Mouse (Mus musculus): ENCODE measurements around the gene Dcbld1. TPM values are rescaled to one million over a fixed set of nuclear protein-coding genes. Genes with fewer than 3 reads are reported as not detected.

The Dcbld1 gene
- 18.7 and 20.4 TPM in 2 replicates for polyA plus RNA-seq (2015; fragmentation: Nextera tagmentation; extraction: Ambion mirVana)

DNA sequence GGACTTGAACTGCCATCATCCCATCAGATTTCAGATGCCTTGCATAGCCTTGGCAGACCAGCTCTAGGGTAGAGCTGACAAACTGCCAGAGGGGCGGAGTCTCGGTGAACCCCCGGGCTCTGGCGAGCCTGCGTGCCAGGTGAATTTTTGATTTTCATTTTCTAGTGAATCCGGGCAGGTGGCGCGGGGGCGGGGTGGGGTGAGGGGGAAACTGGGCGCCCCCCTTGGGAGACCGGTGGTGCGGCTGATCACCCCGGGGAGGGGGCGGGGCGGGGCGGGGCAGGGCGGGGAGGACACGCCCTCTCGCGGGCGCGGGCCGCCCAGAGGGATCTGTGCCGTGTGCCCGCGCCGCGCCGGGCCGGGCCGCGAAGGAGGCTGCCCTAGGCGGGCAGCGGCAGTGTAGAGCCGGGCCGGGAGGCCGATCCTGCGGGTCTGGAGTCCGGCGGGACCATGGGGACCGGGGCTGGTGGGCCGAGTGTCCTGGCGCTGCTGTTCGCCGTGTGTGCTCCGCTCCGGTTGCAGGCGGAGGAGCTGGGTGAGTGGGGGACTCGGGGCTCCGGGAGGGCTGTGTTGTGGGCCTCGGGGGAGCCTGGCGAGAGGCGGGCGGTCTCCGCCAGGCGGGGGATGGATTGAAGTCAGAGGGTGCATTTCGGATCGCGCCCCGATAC is at the start of gene Dcbld1:
Dcbld1 (plus strand) TSS at position 319 of the 668 bp plus-strand sequence.
- peak; percentile 94 for ATAC-seq
- Histone ChIP-seq H3K27me3 (ENCODE audit: control insufficient read depth, insufficient read depth, low read depth, low read length) (no peaks in the 10 kb centered on the region), H3K4me1 (ENCODE audit: control insufficient read depth, insufficient read depth, low read length) (peaks cover 6% of the 10 kb centered on the region; the same call in 1 of the 2 replicates), H3K4me2 (ENCODE audit: low read length) (peak within 1 kb of the TSS; percentile 82), H3K9ac (ENCODE audit: low read depth, low read length) (peak within 1 kb of the TSS; percentile 73), H3K36me3 (ENCODE audit: control insufficient read depth, insufficient read depth, low read length) (no peaks in the 10 kb centered on the region), H3K27ac (ENCODE audit: low read length) (peak within 1 kb of the TSS; percentile 75), H3K9me3 (replicated peaks; ENCODE audit: control insufficient read depth, low read length, poor library complexity, severe bottlenecking) (no peaks in the 10 kb centered on the region), H3K4me3 (ENCODE audit: low read depth, low read length) (peak within 1 kb of the TSS; percentile 64)
- under 1% methylated on average over 29 of the region's 60 CpGs for WGBS

DNA sequence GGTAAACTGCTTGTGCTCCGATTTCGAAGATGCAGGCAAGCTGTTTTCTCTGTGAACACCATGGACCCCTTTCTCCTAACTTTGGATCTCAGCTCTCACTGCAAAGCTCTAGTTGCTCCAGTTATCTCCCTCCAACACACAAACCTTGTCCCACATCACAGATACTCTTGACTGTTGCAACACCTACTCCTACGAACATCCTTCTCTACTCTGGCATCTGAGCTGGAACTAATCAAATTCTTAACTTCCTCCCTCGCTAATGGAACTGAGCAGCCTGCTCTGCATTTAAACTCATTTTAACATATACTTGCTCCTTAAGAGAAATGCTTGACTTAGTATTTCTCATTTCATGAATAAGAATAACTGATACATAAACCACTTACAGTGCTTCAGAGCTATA is 47.5 kb upstream of the Dcbld1 start:
- no peaks in the 10 kb centered on the region for H3K4me1 ChIP-seq (ENCODE audit: control insufficient read depth, insufficient read depth, low read length)
- no peak overlapping the region for H3K27ac ChIP-seq (ENCODE audit: low read length)
- no peaks in the 10 kb centered on the region for H3K27me3 ChIP-seq (ENCODE audit: control insufficient read depth, insufficient read depth, low read depth, low read length)
- no peaks in the 10 kb centered on the region for H3K36me3 ChIP-seq (ENCODE audit: control insufficient read depth, insufficient read depth, low read length)
- H3K9me3 ChIP-seq (replicated peaks; ENCODE audit: control insufficient read depth, low read length, poor library complexity, severe bottlenecking): no peaks in the 10 kb centered on the region
- H3K9ac ChIP-seq (ENCODE audit: low read depth, low read length): no peak overlapping the region
- WGBS: 88% methylated on average over 4 of the region's 4 CpGs
- no peak for ATAC-seq
- no peak overlapping the region for H3K4me3 ChIP-seq (ENCODE audit: low read depth, low read length)
- H3K4me2 ChIP-seq (ENCODE audit: low read length): no peak overlapping the region

DNA sequence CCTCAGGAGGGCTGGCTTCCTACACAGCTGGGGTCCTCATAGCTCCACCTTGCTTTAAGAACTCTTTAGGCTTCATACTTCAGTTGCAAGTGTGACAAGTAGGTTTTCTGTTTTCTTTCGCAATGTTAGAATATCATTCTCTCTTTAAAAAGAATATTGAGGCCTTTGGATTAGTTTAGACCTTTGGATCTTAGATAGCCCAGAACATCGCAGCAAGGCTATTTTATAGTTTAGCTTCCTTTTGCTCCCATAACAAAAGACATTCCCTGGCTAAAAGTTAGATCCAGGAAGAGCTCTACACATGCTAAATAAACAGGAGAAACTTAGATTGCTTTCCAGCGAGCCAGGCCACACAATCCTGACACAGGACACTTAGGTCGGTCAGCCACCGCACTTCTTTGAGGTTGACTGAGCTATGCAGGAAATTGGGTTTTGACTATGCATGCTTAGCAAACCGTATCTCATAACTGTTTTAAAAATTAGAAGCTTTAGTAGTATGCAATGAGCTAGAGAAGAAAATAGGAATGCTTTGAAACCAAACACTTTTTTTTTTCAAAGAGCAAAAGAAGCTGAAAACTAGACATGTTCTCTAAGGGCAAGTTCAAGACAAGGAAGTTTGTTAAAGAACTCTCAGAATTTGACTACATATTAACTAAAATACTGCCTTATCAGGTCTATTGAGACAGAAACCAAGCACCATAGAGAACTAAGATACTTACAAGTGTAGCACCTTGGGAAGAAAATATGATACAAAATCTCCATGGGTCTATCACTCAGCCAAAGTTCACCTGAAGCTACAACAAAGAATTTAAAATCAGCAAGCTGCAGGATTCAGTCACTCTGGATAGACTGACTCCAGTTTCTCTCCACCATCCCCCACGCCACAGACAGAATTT is 38.2 kb upstream of the Dcbld1 start, which contains the start of gene Ros1:
Ros1 (minus strand) TSS at position 288 of the 896 bp plus-strand sequence.
- no peak for ATAC-seq
- no peaks in the 10 kb centered on the region for H3K27me3 ChIP-seq (ENCODE audit: control insufficient read depth, insufficient read depth, low read depth, low read length)
- H3K27ac ChIP-seq (ENCODE audit: low read length): no peak within 1 kb of the TSS
- H3K4me1 ChIP-seq (ENCODE audit: control insufficient read depth, insufficient read depth, low read length): no peaks in the 10 kb centered on the region
- no peak within 1 kb of the TSS for H3K4me3 ChIP-seq (ENCODE audit: low read depth, low read length)
- H3K9me3 ChIP-seq (replicated peaks; ENCODE audit: control insufficient read depth, low read length, poor library complexity, severe bottlenecking): no peaks in the 10 kb centered on the region
- no peak within 1 kb of the TSS for H3K4me2 ChIP-seq (ENCODE audit: low read length)
- WGBS: 87% methylated on average over 7 of the region's 7 CpGs
- H3K36me3 ChIP-seq (ENCODE audit: control insufficient read depth, insufficient read depth, low read length): no peaks in the 10 kb centered on the region
- no peak within 1 kb of the TSS for H3K9ac ChIP-seq (ENCODE audit: low read depth, low read length)

DNA sequence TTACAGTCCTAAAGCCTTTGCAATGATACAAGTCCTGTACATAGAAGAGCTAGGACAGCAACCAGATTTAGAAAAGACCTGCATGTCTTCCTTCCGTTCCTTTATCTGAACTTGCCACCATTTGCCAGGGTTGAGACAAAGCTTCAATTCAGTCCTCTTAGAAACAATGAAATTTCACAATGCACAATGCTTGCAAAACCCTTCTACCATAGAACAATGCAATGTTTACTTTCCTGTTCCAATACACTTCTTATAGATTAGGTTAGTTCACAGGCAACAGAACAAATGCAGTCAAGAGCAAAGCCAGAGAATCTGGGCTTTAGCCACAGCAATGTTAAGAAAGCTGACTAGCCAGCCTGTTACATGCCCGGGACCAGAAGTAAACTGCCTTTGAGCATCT is 29.4 kb upstream of the Dcbld1 start:
- 91% methylated on average over 2 of the region's 2 CpGs for WGBS

DNA sequence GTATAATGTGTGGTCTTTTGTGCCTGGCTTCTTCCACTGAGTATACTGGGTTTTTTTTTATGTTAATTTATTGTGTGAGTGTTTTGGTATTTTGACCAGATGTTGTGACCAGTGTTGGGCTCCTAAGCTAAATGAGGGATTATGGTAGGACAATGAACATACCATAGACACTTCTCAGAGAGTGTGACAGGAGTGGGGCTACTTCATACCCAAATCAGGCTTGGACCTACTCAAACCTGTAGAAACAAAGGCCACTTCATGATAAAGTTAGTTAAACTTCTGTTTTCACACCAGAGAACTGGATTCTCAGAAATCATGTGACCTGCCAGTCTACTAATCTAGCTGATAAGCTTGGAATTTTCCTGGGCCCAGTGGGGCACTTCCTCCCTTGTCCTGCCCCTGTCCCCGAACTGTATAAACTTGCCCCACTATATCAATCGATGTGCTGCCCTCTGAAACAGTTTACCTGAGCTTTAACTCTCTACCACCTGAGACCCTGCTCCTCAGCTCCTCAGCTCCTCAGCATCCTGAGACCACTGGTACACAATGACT is 18.1 kb upstream of the Dcbld1 start:
- WGBS: 75% methylated on average over 2 of the region's 2 CpGs
- no peak overlapping the region for H3K27ac ChIP-seq (ENCODE audit: low read length)
- H3K4me1 ChIP-seq (ENCODE audit: control insufficient read depth, insufficient read depth, low read length): no peaks in the 10 kb centered on the region
- no peaks in the 10 kb centered on the region for H3K36me3 ChIP-seq (ENCODE audit: control insufficient read depth, insufficient read depth, low read length)
- H3K9ac ChIP-seq (ENCODE audit: low read depth, low read length): no peak overlapping the region
- H3K4me2 ChIP-seq (ENCODE audit: low read length): no peak overlapping the region
- no peaks in the 10 kb centered on the region for H3K9me3 ChIP-seq (replicated peaks; ENCODE audit: control insufficient read depth, low read length, poor library complexity, severe bottlenecking)
- no peak overlapping the region for H3K4me3 ChIP-seq (ENCODE audit: low read depth, low read length)
- H3K27me3 ChIP-seq (ENCODE audit: control insufficient read depth, insufficient read depth, low read depth, low read length): no peaks in the 10 kb centered on the region
- ATAC-seq: no peak

More for the DNA sequence above, 29.4 kb upstream of the Dcbld1 start:
- no peak for ATAC-seq
- Histone ChIP-seq H3K9me3 (replicated peaks; ENCODE audit: control insufficient read depth, low read length, poor library complexity, severe bottlenecking) (no peaks in the 10 kb centered on the region), H3K4me2 (ENCODE audit: low read length) (no peak overlapping the region), H3K4me3 (ENCODE audit: low read depth, low read length) (no peak overlapping the region), H3K27me3 (ENCODE audit: control insufficient read depth, insufficient read depth, low read depth, low read length) (no peaks in the 10 kb centered on the region), H3K27ac (ENCODE audit: low read length) (no peak overlapping the region), H3K36me3 (ENCODE audit: control insufficient read depth, insufficient read depth, low read length) (no peaks in the 10 kb centered on the region), H3K4me1 (ENCODE audit: control insufficient read depth, insufficient read depth, low read length) (no peaks in the 10 kb centered on the region), H3K9ac (ENCODE audit: low read depth, low read length) (no peak overlapping the region)

DNA sequence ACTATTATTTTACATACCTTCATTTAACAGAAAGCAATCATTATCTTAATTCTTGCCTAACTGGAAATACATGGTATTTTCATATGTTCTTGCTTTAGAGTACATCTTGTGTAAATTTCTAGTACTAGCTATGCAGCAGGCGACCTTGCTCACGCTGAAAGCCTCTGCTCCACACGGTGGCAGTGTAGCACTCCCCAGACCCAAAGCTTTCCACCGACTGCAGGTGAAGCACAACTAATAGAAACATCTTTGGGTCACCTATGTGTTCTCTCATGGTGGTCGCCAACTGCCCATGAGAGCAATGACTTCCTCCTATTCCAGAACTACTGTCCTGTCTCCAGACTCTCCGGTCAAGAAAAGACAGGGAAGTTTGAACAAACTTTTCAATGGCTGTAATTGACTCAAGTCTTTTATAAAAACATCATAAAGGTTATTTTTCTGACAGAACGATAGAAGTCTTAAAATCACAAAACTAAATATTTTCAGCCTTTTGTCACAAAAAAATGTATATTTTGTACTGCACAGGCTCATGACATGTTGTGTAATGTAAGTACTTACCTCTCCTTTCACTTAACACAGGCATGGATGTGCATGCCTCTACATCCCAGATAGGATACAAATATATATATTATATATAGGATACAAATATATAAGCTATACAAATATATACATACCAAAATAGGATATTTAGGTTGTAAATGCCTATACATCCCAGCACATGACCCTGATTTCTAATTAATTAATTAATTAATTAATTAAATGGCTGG is 16.4 kb upstream of the Dcbld1 start:
- Histone ChIP-seq H3K4me3 (ENCODE audit: low read depth, low read length) (no peak overlapping the region), H3K4me1 (ENCODE audit: control insufficient read depth, insufficient read depth, low read length) (no peaks in the 10 kb centered on the region), H3K27ac (ENCODE audit: low read length) (no peak overlapping the region), H3K27me3 (ENCODE audit: control insufficient read depth, insufficient read depth, low read depth, low read length) (no peaks in the 10 kb centered on the region), H3K9ac (ENCODE audit: low read depth, low read length) (no peak overlapping the region), H3K9me3 (replicated peaks; ENCODE audit: control insufficient read depth, low read length, poor library complexity, severe bottlenecking) (no peaks in the 10 kb centered on the region), H3K36me3 (ENCODE audit: control insufficient read depth, insufficient read depth, low read length) (no peaks in the 10 kb centered on the region), H3K4me2 (ENCODE audit: low read length) (no peak overlapping the region)
- peak; percentile 89 for ATAC-seq
- 27% methylated on average over 7 of the region's 7 CpGs for WGBS

DNA sequence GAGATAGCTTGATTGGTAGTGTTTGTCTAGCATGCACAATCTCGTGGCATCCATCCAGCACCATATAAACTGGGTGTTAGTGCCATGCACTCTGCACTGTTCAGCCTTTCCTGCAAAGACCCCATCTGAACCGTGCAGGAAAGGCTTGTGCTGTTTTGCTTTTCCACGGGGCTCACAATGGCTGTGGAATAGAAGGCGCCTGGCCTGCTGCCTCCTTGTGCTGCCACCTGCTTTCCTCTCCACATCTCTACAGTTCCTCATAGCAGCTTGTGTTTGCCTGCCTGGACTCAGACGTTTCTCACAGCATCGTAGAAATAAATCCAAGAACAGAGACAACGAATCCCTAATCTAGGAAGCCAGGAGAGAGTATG is 15.9 kb upstream of the Dcbld1 start:
- H3K4me1 ChIP-seq (ENCODE audit: control insufficient read depth, insufficient read depth, low read length): no peaks in the 10 kb centered on the region
- no peak overlapping the region for H3K27ac ChIP-seq (ENCODE audit: low read length)
- no peaks in the 10 kb centered on the region for H3K9me3 ChIP-seq (replicated peaks; ENCODE audit: control insufficient read depth, low read length, poor library complexity, severe bottlenecking)
- H3K4me3 ChIP-seq (ENCODE audit: low read depth, low read length): no peak overlapping the region
- ATAC-seq: peak; percentile 72
- no peaks in the 10 kb centered on the region for H3K36me3 ChIP-seq (ENCODE audit: control insufficient read depth, insufficient read depth, low read length)
- no peaks in the 10 kb centered on the region for H3K27me3 ChIP-seq (ENCODE audit: control insufficient read depth, insufficient read depth, low read depth, low read length)
- H3K9ac ChIP-seq (ENCODE audit: low read depth, low read length): no peak overlapping the region
- H3K4me2 ChIP-seq (ENCODE audit: low read length): no peak overlapping the region
- WGBS: 52% methylated on average over 7 of the region's 7 CpGs

DNA sequence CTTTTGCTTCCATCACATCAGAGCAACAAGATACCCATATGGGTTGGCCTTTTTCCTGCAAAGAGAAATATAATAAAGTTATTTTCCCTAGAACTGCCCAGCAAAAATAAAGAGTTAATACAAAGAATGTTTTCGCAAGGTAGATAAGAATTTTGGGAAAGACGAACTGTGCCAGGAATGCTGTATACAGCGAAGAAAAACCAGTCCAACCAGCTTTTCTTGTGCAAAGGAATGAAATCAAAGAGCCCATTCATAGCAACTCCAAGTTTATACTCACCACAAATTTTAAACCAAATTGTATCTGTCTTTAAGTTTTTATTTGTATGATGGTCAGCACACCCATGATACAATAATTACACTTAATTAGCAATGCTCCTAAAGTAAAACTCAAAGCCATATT is 13.8 kb upstream of the Dcbld1 start:
- Histone ChIP-seq H3K9ac (ENCODE audit: low read depth, low read length) (no peak overlapping the region), H3K9me3 (replicated peaks; ENCODE audit: control insufficient read depth, low read length, poor library complexity, severe bottlenecking) (no peaks in the 10 kb centered on the region), H3K4me2 (ENCODE audit: low read length) (no peak overlapping the region), H3K27ac (ENCODE audit: low read length) (no peak overlapping the region), H3K27me3 (ENCODE audit: control insufficient read depth, insufficient read depth, low read depth, low read length) (no peaks in the 10 kb centered on the region), H3K4me3 (ENCODE audit: low read depth, low read length) (no peak overlapping the region), H3K36me3 (ENCODE audit: control insufficient read depth, insufficient read depth, low read length) (no peaks in the 10 kb centered on the region), H3K4me1 (ENCODE audit: control insufficient read depth, insufficient read depth, low read length) (no peaks in the 10 kb centered on the region)
- no peak for ATAC-seq
- WGBS: 87% methylated on average over 3 of the region's 3 CpGs
